Mouse (Mus musculus) liver, embryonic 14.5 days (tissue): ENCODE results near the gene Dnah17.

Experiments used
- CTCF ChIP-seq: IDR thresholded peaks from 2 replicates; pipeline ENCODE4 v1.5.1; 2016; ENCODE audit warnings: antibody characterized with exemption, low read depth, control low read depth
- EP300 ChIP-seq: IDR thresholded peaks from 2 replicates; pipeline ENCODE4 v1.6.1; 2016; ENCODE audit warnings: antibody characterized with exemption, low read depth

- TF ChIP-seq CTCF (no peak), EP300 (no peak)
Observed at GRCm38 (mm10) chr11:118113516-118114205, 16.8 kb downstream of the Dnah17 start.
